21 mouse cellular contexts compared by ENCODE assay signal in genomic region chr14:18530899-18531298, GRCm38 (mm10).
DNase-seq lines count a peak whose midpoint lies in the region; ATAC-seq and TF ChIP-seq lines count a peak whose summit lies in the region.
"Had no signal": no experiment of that assay in that cellular context is flagged by ENCODE, and none has a peak within 500 bp of the region (broad histone marks: within the 10 kb centered on the region; RNA-seq: fewer than 3 reads in every experiment).

No protein-coding gene starts in this region.

- H3K9me3 ChIP-seq in forebrain, embryonic 11.5 days (ENCODE audit: control insufficient read depth, low read length): no peaks in the 10 kb centered on the region
- H3K9me3 ChIP-seq in forebrain, embryonic 14.5 days (replicated peaks; ENCODE audit: control insufficient read depth, low read length): no peaks in the 10 kb centered on the region
- no peaks in the 10 kb centered on the region for H3K9me3 ChIP-seq in forebrain, embryonic 16.5 days (ENCODE audit: control insufficient read depth, low read length)
- H3K9me3 ChIP-seq in forebrain, embryonic 12.5 days: no peaks in the 10 kb centered on the region
- H3K9me3 ChIP-seq in heart, embryonic 10.5 days: no peaks in the 10 kb centered on the region
- no peaks in the 10 kb centered on the region for H3K9me3 ChIP-seq in CH12.LX (replicated peaks; ENCODE audit: low read length)
- H3K9me3 ChIP-seq: embryonic facial prominence, embryonic 12.5 days had no signal

- no peak overlapping the region for H3K4me2 ChIP-seq in forebrain, embryonic 11.5 days (ENCODE audit: low read depth, low read length, severe bottlenecking)
- no peak overlapping the region for H3K4me2 ChIP-seq in forebrain, embryonic 14.5 days (ENCODE audit: low read length)
- no peak overlapping the region for H3K4me2 ChIP-seq in forebrain, embryonic 16.5 days (ENCODE audit: low read length)
- H3K4me2 ChIP-seq in forebrain, embryonic 12.5 days: no peak overlapping the region
- H3K4me2 ChIP-seq in CH12.LX (ENCODE audit: insufficient read depth, low read depth, poor library complexity, severe bottlenecking): no peak overlapping the region
- H3K4me2 ChIP-seq: embryonic facial prominence, embryonic 12.5 days had no signal

- H3K27ac ChIP-seq in forebrain, embryonic 11.5 days (ENCODE audit: low read depth, low read length): no peak overlapping the region
- no peak overlapping the region for H3K27ac ChIP-seq in forebrain, embryonic 14.5 days (ENCODE audit: low read depth, low read length)
- H3K27ac ChIP-seq in forebrain, embryonic 16.5 days (ENCODE audit: low read length): no peak overlapping the region
- H3K27ac ChIP-seq in forebrain, embryonic 12.5 days: no peak overlapping the region
- no peak overlapping the region for H3K27ac ChIP-seq in heart, embryonic 10.5 days
- H3K27ac ChIP-seq in CH12.LX (ENCODE audit: insufficient read depth, low read depth): no peak overlapping the region
- H3K27ac ChIP-seq: embryonic facial prominence, embryonic 10.5 days; embryonic facial prominence, embryonic 12.5 days had no signal

- DNase-seq in forebrain, embryonic 11.5 days (ENCODE audit: low spot score): peak; percentile 3
- no peak for DNase-seq in forebrain, embryonic 14.5 days (ENCODE audit: low spot score)
- peak; percentile 61 for DNase-seq in heart, embryonic 10.5 days (ENCODE audit: low spot score)
- no peak for DNase-seq in heart, postnatal 4 days
- DNase-seq in CH12.LX (ENCODE audit: extremely low read depth): peak; percentile 66
- no peak for DNase-seq in gastrocnemius, postnatal 25 days
- DNase-seq: adrenal gland, adult 8-10 months; adrenal gland, postnatal 14 days; adrenal gland, postnatal 36 days; B cell, adult 2 months; cerebellum, adult 11-12 months; cerebellum, adult 2 months; cerebellum, adult 9-10 months; cerebellum, postnatal 10 days; cerebellum, postnatal 25 days had no signal

- TF ChIP-seq RAD21 in CH12.LX (IDR thresholded peaks at IDR 0.05; ENCODE audit: low read depth, low read length): no peak

- no peak for TF ChIP-seq POLR2A in CH12.LX (IDR thresholded peaks at IDR 0.05; ENCODE audit: low read depth, low read length)

- no peak overlapping the region for H3K4me3 ChIP-seq in forebrain, embryonic 11.5 days (ENCODE audit: low read depth, low read length)
- no peak overlapping the region for H3K4me3 ChIP-seq in forebrain, embryonic 14.5 days (ENCODE audit: low read depth, low read length)
- no peak overlapping the region for H3K4me3 ChIP-seq in forebrain, embryonic 16.5 days (replicated peaks; ENCODE audit: low read length)
- H3K4me3 ChIP-seq in forebrain, embryonic 12.5 days (replicated peaks): no peak overlapping the region
- no peak overlapping the region for H3K4me3 ChIP-seq in heart, embryonic 10.5 days
- no peak overlapping the region for H3K4me3 ChIP-seq in CH12.LX (replicated peaks in 1 of 3; ENCODE audit: low read depth in 2 of 3, low read length in 2 of 3, poor library complexity in 1 of 3)
- H3K4me3 ChIP-seq: embryonic facial prominence, embryonic 10.5 days; embryonic facial prominence, embryonic 12.5 days had no signal

- dilution Hi-C loops in CH12.LX (cut with MboI; ENCODE audit: extremely low pct_ligation_motif_present, extremely low pct_unique_long_range_greater_than_20kb, low sequenced_read_pairs): no loop called here

- no peaks in the 10 kb centered on the region for H3K4me1 ChIP-seq in forebrain, embryonic 11.5 days (replicated peaks; ENCODE audit: control insufficient read depth, insufficient read depth, low read length)
- no peaks in the 10 kb centered on the region for H3K4me1 ChIP-seq in forebrain, embryonic 14.5 days (ENCODE audit: control insufficient read depth, insufficient read depth, low read length)
- H3K4me1 ChIP-seq in forebrain, embryonic 16.5 days (replicated peaks; ENCODE audit: control insufficient read depth, insufficient read depth, low read length): no peaks in the 10 kb centered on the region
- no peaks in the 10 kb centered on the region for H3K4me1 ChIP-seq in forebrain, embryonic 12.5 days
- no peaks in the 10 kb centered on the region for H3K4me1 ChIP-seq in heart, embryonic 10.5 days
- H3K4me1 ChIP-seq in CH12.LX (ENCODE audit: control insufficient read depth in 1 of 2, insufficient read depth in 2 of 2): peaks cover 0 to 20% of the 10 kb centered on the region in 2 experiments; a peak in 2 of 4 replicates
- H3K4me1 ChIP-seq: embryonic facial prominence, embryonic 10.5 days; embryonic facial prominence, embryonic 12.5 days had no signal

- no peaks in the 10 kb centered on the region for H3K27me3 ChIP-seq in forebrain, embryonic 11.5 days (ENCODE audit: control insufficient read depth, insufficient read depth, low read length)
- H3K27me3 ChIP-seq in forebrain, embryonic 14.5 days (replicated peaks; ENCODE audit: control insufficient read depth, insufficient read depth, low read length): no peaks in the 10 kb centered on the region
- H3K27me3 ChIP-seq in forebrain, embryonic 16.5 days (replicated peaks; ENCODE audit: control insufficient read depth, insufficient read depth, low read length): no peaks in the 10 kb centered on the region
- no peaks in the 10 kb centered on the region for H3K27me3 ChIP-seq in forebrain, embryonic 12.5 days
- no peaks in the 10 kb centered on the region for H3K27me3 ChIP-seq in heart, embryonic 10.5 days (ENCODE audit: insufficient read depth, poor library complexity, severe bottlenecking)
- no peaks in the 10 kb centered on the region for H3K27me3 ChIP-seq in CH12.LX (replicated peaks)
- H3K27me3 ChIP-seq: embryonic facial prominence, embryonic 12.5 days had no signal

- no peaks in the 10 kb centered on the region for H3K79me2 ChIP-seq in CH12.LX (replicated peaks; ENCODE audit: control insufficient read depth, extremely low read depth, insufficient read depth, poor library complexity, severe bottlenecking)

- in situ Hi-C loops in CH12.LX (cut with MboI; ENCODE audit: low pct_ligation_motif_present, low pct_unique_long_range_greater_than_20kb, low sequenced_read_pairs): no loop called here

- TF ChIP-seq EP300 in CH12.LX (IDR thresholded peaks at IDR 0.05; ENCODE audit: low read length): no peak

- TF ChIP-seq CTCF in CH12.LX (conservative IDR thresholded peaks at IDR 0.05 in 1 of 2, IDR thresholded peaks at IDR 0.05 in 1 of 2; ENCODE audit: low read depth in 2 of 2, low read length in 2 of 2): no peak

- H3K9ac ChIP-seq in forebrain, embryonic 11.5 days (ENCODE audit: low read length): no peak overlapping the region
- no peak overlapping the region for H3K9ac ChIP-seq in forebrain, embryonic 14.5 days (ENCODE audit: low read length)
- H3K9ac ChIP-seq in forebrain, embryonic 16.5 days (replicated peaks; ENCODE audit: low read depth, low read length): no peak overlapping the region
- no peak overlapping the region for H3K9ac ChIP-seq in forebrain, embryonic 12.5 days
- no peak overlapping the region for H3K9ac ChIP-seq in CH12.LX (ENCODE audit: insufficient read depth, low read depth)
- H3K9ac ChIP-seq: embryonic facial prominence, embryonic 12.5 days had no signal

- 85% methylated on average over 2 of the region's 2 CpGs for WGBS in forebrain, embryonic 11.5 days
- WGBS in forebrain, embryonic 14.5 days: 62% methylated on average over 2 of the region's 2 CpGs
- 68% methylated on average over 2 of the region's 2 CpGs for WGBS in forebrain, embryonic 16.5 days
- WGBS in forebrain, embryonic 12.5 days: 76% methylated on average over 2 of the region's 2 CpGs
- WGBS in heart, embryonic 10.5 days: 63% methylated on average over 2 of the region's 2 CpGs

- ATAC-seq in forebrain, embryonic 11.5 days (replicated peaks; ENCODE audit: low FRiP score): no peak
- ATAC-seq in forebrain, embryonic 14.5 days: no peak
- peak; percentile 36; the same call in 1 of the 2 replicates for ATAC-seq in forebrain, embryonic 16.5 days
- ATAC-seq in forebrain, embryonic 12.5 days (ENCODE audit: low FRiP score): no peak
- ATAC-seq: activated CD4-positive, CD25-positive, alpha-beta regulatory T cell, adult 4 months; CD4-positive, CD25-positive, alpha-beta regulatory T cell, adult 4 months had no signal

- no peaks in the 10 kb centered on the region for H3K36me3 ChIP-seq in forebrain, embryonic 11.5 days (ENCODE audit: control insufficient read depth, insufficient read depth, low read length)
- no peaks in the 10 kb centered on the region for H3K36me3 ChIP-seq in forebrain, embryonic 14.5 days (ENCODE audit: control insufficient read depth, insufficient read depth, low read length)
- no peaks in the 10 kb centered on the region for H3K36me3 ChIP-seq in forebrain, embryonic 16.5 days (ENCODE audit: control insufficient read depth, insufficient read depth)
- no peaks in the 10 kb centered on the region for H3K36me3 ChIP-seq in forebrain, embryonic 12.5 days (replicated peaks)
- no peaks in the 10 kb centered on the region for H3K36me3 ChIP-seq in heart, embryonic 10.5 days
- no peaks in the 10 kb centered on the region for H3K36me3 ChIP-seq in CH12.LX (replicated peaks in 1 of 2; ENCODE audit: control insufficient read depth in 1 of 2, insufficient read depth in 1 of 2, low read length in 1 of 2)
- H3K36me3 ChIP-seq: embryonic facial prominence, embryonic 10.5 days; embryonic facial prominence, embryonic 12.5 days had no signal

TF ChIP-seq in CH12.LX, 34 proteins besides CTCF, POLR2A, EP300 and RAD21:
- TF ChIP-seq MAX (IDR thresholded peaks at IDR 0.05; ENCODE audit: low read length) (no peak), POLR2AphosphoS2 (IDR thresholded peaks at IDR 0.05; ENCODE audit: low read depth, low read length) (no peak), TCF12 (IDR thresholded peaks at IDR 0.05; ENCODE audit: low read depth, low read length) (no peak), ZMIZ1 (IDR thresholded peaks at IDR 0.05; ENCODE audit: low read depth, low read length) (no peak), CHD2 (IDR thresholded peaks at IDR 0.05; ENCODE audit: low read length) (no peak), BHLHE40 (IDR thresholded peaks at IDR 0.05; ENCODE audit: low read depth, low read length) (peak; percentile 40; the same call in 1 of the 2 replicates), NRF1 (IDR thresholded peaks at IDR 0.05; ENCODE audit: low read depth, low read length) (no peak), MEF2A (IDR thresholded peaks at IDR 0.05; ENCODE audit: borderline replicate concordance, low read depth, low read length) (no peak), SMC3 (IDR thresholded peaks at IDR 0.05; ENCODE audit: low read depth, low read length) (no peak), MYC (IDR thresholded peaks at IDR 0.05; ENCODE audit: low read depth, low read length) (0 out of 2 replicates have a peak, but pooled peaks have one; percentile 25)

Comparison
In these comparisons a context has a peak if more than half of its experiments do, and no peak if none do; other contexts are left out.
1. DNase-seq: peak in forebrain, embryonic 11.5 days (single experiment), heart, embryonic 10.5 days (single experiment) and CH12.LX (single experiment); none in forebrain, embryonic 14.5 days (single experiment), heart, postnatal 4 days (single experiment) and gastrocnemius, postnatal 25 days (single experiment).